Mouse (Mus musculus): ENCODE measurements around the gene Casz1.

GRCm38 (mm10) chr4:148760152-148760551, 44.1 kb upstream of the Casz1 start:
- no peak for TF ChIP-seq GATA1 (IDR thresholded peaks at IDR 0.05; ENCODE audit: borderline replicate concordance, low read length)
- no peak for TF ChIP-seq FLI1 (IDR thresholded peaks at IDR 0.05; ENCODE audit: low read length)
